Mouse (Mus musculus): ENCODE results near the gene Dock2. TPM values are rescaled to one million over a fixed set of nuclear protein-coding genes. Genes with fewer than 3 reads are reported as not detected.
"Not testable (repeated sequence)": the region's sequence is repeated elsewhere in the genome, so short reads cannot be mapped to it uniquely, and the experiment has no call there.

Gene Dock2
- polyA plus RNA-seq (2011; ENCODE audit: insufficient read length, low read depth, missing spikeins) = 0.56 TPM in 1 of 2 replicates, not detected in the other

- Histone ChIP-seq H3K27ac (ENCODE audit: insufficient read depth, low read length) (no peak within 1 kb of the TSS), H3K4me3 (ENCODE audit: insufficient read depth, low read length) (no peak within 1 kb of the TSS), H3K4me1 (ENCODE audit: control insufficient read depth, insufficient read depth, low read length) (no peaks in the 10 kb centered on the region)
- no peak for TF ChIP-seq POLR2A (IDR thresholded peaks at IDR 0.05; ENCODE audit: low read depth, low read length)
- no peak for TF ChIP-seq CTCF (IDR thresholded peaks at IDR 0.05; ENCODE audit: borderline replicate concordance, insufficient read depth, low read length)
Observed at GRCm38 (mm10) chr11:34783587-34784043, at the start of gene Dock2. Dock2 (minus strand) TSS chr11:34783892.

- H3K4me3 ChIP-seq (ENCODE audit: insufficient read depth, low read length) = peak overlapping the region; percentile 99
- TF ChIP-seq POLR2A (IDR thresholded peaks at IDR 0.05; ENCODE audit: low read depth, low read length) = no peak
- TF ChIP-seq CTCF (IDR thresholded peaks at IDR 0.05; ENCODE audit: borderline replicate concordance, insufficient read depth, low read length) = no peak
- H3K4me1 ChIP-seq (ENCODE audit: control insufficient read depth, insufficient read depth, low read length) = no peaks in the 10 kb centered on the region
- no peak overlapping the region for H3K27ac ChIP-seq (ENCODE audit: insufficient read depth, low read length)
Observed at GRCm38 (mm10) chr11:34832678-34833077, 49.0 kb upstream of the Dock2 start.

DNA sequence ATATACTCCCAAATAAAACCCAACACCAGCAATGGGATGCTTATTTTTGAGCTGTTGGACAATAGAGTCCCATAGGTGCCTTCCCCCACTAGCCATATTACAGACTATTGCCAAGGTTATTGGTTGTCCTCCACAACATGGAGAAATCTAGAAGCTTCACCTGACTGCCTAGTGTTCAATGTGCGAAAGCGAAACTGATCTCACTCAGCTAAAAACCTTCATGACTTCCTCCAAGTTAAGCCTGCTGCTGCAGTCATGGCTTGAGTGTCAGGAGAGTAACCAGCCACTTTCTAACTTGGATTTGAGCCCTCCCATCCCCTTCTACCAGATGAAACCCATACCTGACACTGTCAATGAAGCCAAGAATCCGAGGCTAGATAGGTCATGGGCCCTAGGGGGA is 44.1 kb upstream of the Dock2 start:
- TF ChIP-seq CTCF (IDR thresholded peaks at IDR 0.05; ENCODE audit: borderline replicate concordance, insufficient read depth, low read length) (no peak), POLR2A (IDR thresholded peaks at IDR 0.05; ENCODE audit: low read depth, low read length) (no peak)
- Histone ChIP-seq H3K4me3 (ENCODE audit: insufficient read depth, low read length) (no peak overlapping the region), H3K4me1 (ENCODE audit: control insufficient read depth, insufficient read depth, low read length) (no peaks in the 10 kb centered on the region), H3K27ac (ENCODE audit: insufficient read depth, low read length) (no peak overlapping the region)

DNA sequence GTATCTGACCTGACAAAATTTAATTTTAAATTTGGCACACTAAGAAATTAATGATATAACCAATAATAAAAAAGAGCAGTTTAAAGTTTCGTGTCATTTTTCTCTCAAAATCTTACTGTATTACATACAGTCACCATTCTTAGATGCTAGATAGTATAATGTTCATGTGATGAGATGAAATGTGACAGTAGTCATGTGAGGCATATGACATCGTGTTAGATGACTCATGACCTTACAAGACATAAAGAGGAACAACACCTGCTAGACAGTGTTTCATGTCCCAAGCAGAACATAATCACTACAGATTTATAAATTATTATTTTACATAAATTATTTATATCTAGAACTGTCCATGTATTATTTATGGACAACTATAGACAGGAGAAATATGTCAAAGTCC is 43.2 kb upstream of the Dock2 start:
- no peak overlapping the region for H3K4me3 ChIP-seq (ENCODE audit: insufficient read depth, low read length)
- TF ChIP-seq CTCF (IDR thresholded peaks at IDR 0.05; ENCODE audit: borderline replicate concordance, insufficient read depth, low read length) (no peak), POLR2A (IDR thresholded peaks at IDR 0.05; ENCODE audit: low read depth, low read length) (no peak)
- no peak overlapping the region for H3K27ac ChIP-seq (ENCODE audit: insufficient read depth, low read length)
- no peaks in the 10 kb centered on the region for H3K4me1 ChIP-seq (ENCODE audit: control insufficient read depth, insufficient read depth, low read length)

GRCm38 (mm10) chr11:34824791-34825190 is 41.1 kb upstream of the Dock2 start:
- Histone ChIP-seq H3K27ac (ENCODE audit: insufficient read depth, low read length) (no peak overlapping the region), H3K4me1 (ENCODE audit: control insufficient read depth, insufficient read depth, low read length) (no peaks in the 10 kb centered on the region), H3K4me3 (ENCODE audit: insufficient read depth, low read length) (no peak overlapping the region)
- no peak for TF ChIP-seq POLR2A (IDR thresholded peaks at IDR 0.05; ENCODE audit: low read depth, low read length)

GRCm38 (mm10) chr11:34814767-34815166 is 31.1 kb upstream of the Dock2 start:
- Histone ChIP-seq H3K4me3 (ENCODE audit: insufficient read depth, low read length) (no peak overlapping the region), H3K27ac (ENCODE audit: insufficient read depth, low read length) (no peak overlapping the region), H3K4me1 (ENCODE audit: control insufficient read depth, insufficient read depth, low read length) (no peaks in the 10 kb centered on the region)
- TF ChIP-seq POLR2A (IDR thresholded peaks at IDR 0.05; ENCODE audit: low read depth, low read length) = no peak
- TF ChIP-seq CTCF (IDR thresholded peaks at IDR 0.05; ENCODE audit: borderline replicate concordance, insufficient read depth, low read length) = no peak

DNA sequence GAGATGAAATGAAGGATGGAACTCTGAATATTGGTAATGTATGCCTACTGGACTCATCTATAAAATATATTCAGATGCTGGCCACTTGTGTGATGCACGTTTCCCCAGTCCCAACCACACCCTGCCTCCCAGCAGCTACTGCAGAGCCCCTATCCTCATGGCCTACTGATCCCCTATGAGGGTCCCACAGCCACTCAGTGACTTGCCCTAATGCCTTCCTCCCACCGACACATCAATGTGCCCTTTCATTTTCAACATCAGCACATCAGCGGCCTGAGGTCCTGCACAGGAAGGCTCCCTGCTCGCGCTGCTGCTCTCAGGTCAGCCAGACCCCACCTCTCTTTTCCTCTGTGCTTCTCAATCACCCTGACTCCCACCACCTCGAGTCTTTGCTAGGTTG is 30.6 kb upstream of the Dock2 start:
- H3K4me1 ChIP-seq (ENCODE audit: control insufficient read depth, insufficient read depth, low read length) = no peaks in the 10 kb centered on the region
- H3K27ac ChIP-seq (ENCODE audit: insufficient read depth, low read length) = no peak overlapping the region
- H3K4me3 ChIP-seq (ENCODE audit: insufficient read depth, low read length) = no peak overlapping the region
- no peak for TF ChIP-seq CTCF (IDR thresholded peaks at IDR 0.05; ENCODE audit: borderline replicate concordance, insufficient read depth, low read length)
- TF ChIP-seq POLR2A (IDR thresholded peaks at IDR 0.05; ENCODE audit: low read depth, low read length) = no peak

DNA sequence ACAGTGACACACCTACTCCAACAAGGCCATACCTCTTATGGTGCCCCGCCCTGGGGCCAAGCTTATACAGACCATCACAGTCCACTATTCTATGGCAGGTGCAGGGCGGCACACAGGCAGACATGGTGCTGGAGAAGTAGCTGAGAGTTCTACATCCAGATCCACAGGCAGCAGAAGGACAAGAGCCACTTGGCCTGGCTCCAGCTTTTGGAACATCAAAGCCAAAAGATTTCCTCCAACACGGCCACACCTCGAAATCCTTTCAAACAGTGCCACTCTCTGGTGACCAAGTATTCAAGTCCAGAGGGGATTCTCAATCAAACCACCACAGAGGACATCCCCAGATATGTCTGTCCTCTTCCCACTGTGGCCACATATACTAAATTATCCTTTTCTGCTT is 21.3 kb upstream of the Dock2 start:
- H3K4me1 ChIP-seq (ENCODE audit: control insufficient read depth, insufficient read depth, low read length); H3K4me3 ChIP-seq (ENCODE audit: insufficient read depth, low read length): not testable (repeated sequence)

DNA sequence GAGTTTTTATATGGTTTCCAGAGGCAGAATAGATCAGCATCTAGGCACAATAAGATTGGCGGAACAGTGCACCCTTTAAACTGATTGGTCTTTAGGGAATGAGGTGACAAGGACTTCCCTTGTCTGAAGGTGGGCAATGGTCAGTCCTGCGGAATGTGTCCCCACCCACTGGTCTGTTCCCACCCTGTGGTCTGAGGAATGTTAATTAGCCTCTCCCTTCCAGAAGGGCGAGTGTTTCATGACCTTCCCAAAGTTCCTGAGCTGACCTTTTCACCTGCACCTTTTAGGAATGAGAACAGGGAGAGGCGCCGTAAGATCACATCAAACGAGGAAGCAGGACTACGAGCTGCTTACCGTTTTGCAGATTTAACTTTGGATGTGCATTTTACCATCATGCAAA is 14.4 kb upstream of the Dock2 start:
- not testable (repeated sequence) for H3K27ac ChIP-seq (ENCODE audit: insufficient read depth, low read length); H3K4me1 ChIP-seq (ENCODE audit: control insufficient read depth, insufficient read depth, low read length); H3K4me3 ChIP-seq (ENCODE audit: insufficient read depth, low read length)

More for the DNA sequence above, 21.3 kb upstream of the Dock2 start:
- H3K27ac ChIP-seq (ENCODE audit: insufficient read depth, low read length) = not testable (repeated sequence)

GRCm38 (mm10) chr11:34796097-34796496 is 12.4 kb upstream of the Dock2 start:
- TF ChIP-seq POLR2A (IDR thresholded peaks at IDR 0.05; ENCODE audit: low read depth, low read length) (no peak), CTCF (IDR thresholded peaks at IDR 0.05; ENCODE audit: borderline replicate concordance, insufficient read depth, low read length) (no peak)

DNA sequence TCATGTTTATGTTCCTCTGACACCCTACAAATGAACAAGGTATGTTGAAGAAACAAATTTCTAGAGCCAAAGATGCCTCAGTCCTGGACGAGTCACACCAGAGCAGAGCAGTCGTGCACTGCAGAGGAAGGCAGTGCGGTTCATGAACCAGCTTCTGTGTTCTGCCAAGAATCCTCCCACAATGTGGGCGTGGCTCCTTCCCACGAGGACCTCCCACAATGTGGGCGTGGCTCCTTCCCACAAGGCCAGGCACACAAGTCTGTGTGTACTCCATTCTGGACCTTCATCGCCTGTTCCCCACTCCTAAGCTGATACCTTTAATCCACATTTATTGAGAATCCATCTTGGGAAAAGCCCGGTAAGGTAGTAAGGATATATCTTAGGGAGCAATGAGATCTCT is 8.2 kb upstream of the Dock2 start:
- H3K27ac ChIP-seq (ENCODE audit: insufficient read depth, low read length) = no peak overlapping the region

More at GRCm38 (mm10) chr11:34796097-34796496, 12.4 kb upstream of the Dock2 start:
- no peak overlapping the region for H3K27ac ChIP-seq (ENCODE audit: insufficient read depth, low read length)
- no peak overlapping the region for H3K4me3 ChIP-seq (ENCODE audit: insufficient read depth, low read length)
- H3K4me1 ChIP-seq (ENCODE audit: control insufficient read depth, insufficient read depth, low read length) = no peaks in the 10 kb centered on the region

More for the DNA sequence above, 8.2 kb upstream of the Dock2 start:
- no peak overlapping the region for H3K4me3 ChIP-seq (ENCODE audit: insufficient read depth, low read length)
- H3K4me1 ChIP-seq (ENCODE audit: control insufficient read depth, insufficient read depth, low read length) = no peaks in the 10 kb centered on the region
- TF ChIP-seq CTCF (IDR thresholded peaks at IDR 0.05; ENCODE audit: borderline replicate concordance, insufficient read depth, low read length) (no peak), POLR2A (IDR thresholded peaks at IDR 0.05; ENCODE audit: low read depth, low read length) (no peak)

Measured in embryonic fibroblast, embryonic 13.5 days (primary cell).